Mouse (Mus musculus): ENCODE data around the gene Gm44503. TPM values are rescaled to one million over a fixed set of nuclear protein-coding genes. Genes with fewer than 3 reads are reported as not detected.

The Gm44503 gene
- total RNA-seq, 2 experiments from 2014 or later, result not detected

- DNase-seq (ENCODE audit: low spot score in 2 of 2), result no peak
- intact Hi-C loops (cut with DNase I), result loop anchor here (5.0 kb wide), 1 partner anchor 122 kb away; no protein-coding TSS in a partner anchor
Observed at GRCm38 (mm10) chr9:72969874-72970273, 11.2 kb downstream of the Gm44503 start.

- intact Hi-C loops (cut with DNase I), result no loop called here
- DNase-seq (ENCODE audit: low spot score in 2 of 2), result no peak
Observed at GRCm38 (mm10) chr9:72972435-72972834, 13.8 kb downstream of the Gm44503 start.

- no peak for DNase-seq (ENCODE audit: low spot score in 2 of 2)
- intact Hi-C loops (cut with DNase I), result no loop called here
Observed at GRCm38 (mm10) chr9:72972984-72973383, 14.3 kb downstream of the Gm44503 start.

- intact Hi-C loops (cut with DNase I), result no loop called here
- no peak for DNase-seq (ENCODE audit: low spot score in 2 of 2)
Observed at GRCm38 (mm10) chr9:72974734-72975133, 16.1 kb downstream of the Gm44503 start.

- DNase-seq (ENCODE audit: low spot score in 2 of 2), result no peak
- intact Hi-C loops (cut with DNase I), result no loop called here
Observed at GRCm38 (mm10) chr9:72975242-72975641, 16.6 kb downstream of the Gm44503 start.

- no peak for DNase-seq (ENCODE audit: low spot score in 2 of 2)
- intact Hi-C loops (cut with DNase I), result no loop called here
Observed at GRCm38 (mm10) chr9:72983066-72983465, 24.4 kb downstream of the Gm44503 start.

GRCm38 (mm10) chr9:72985250-72986220 lies 26.9 kb downstream of the Gm44503 start, which contains the start of the genes Ccpg1os and Ccpg1:
TSS of gene Ccpg1os (minus strand) at chr9:72985382.
TSS of gene Ccpg1 (plus strand) at chr9:72985429.
- peak; percentile 98 for DNase-seq (ENCODE audit: low spot score in 2 of 2)
- intact Hi-C loops (cut with DNase I), result loop anchor here (5.0 kb wide), 1 partner anchor 52 kb away; no protein-coding TSS in a partner anchor

GRCm38 (mm10) chr9:72987703-72988102 lies 29.1 kb downstream of the Gm44503 start:
- intact Hi-C loops (cut with DNase I), result loop anchor here (5.0 kb wide), 1 partner anchor 50 kb away; no protein-coding TSS in a partner anchor

GRCm38 (mm10) chr9:72988706-72989105 lies 30.1 kb downstream of the Gm44503 start:
- intact Hi-C loops (cut with DNase I), result loop anchor here (5.0 kb wide), 1 partner anchor 49 kb away; no protein-coding TSS in a partner anchor
- no peak for DNase-seq (ENCODE audit: low spot score in 2 of 2)

More at GRCm38 (mm10) chr9:72987703-72988102, 29.1 kb downstream of the Gm44503 start:
- no peak for DNase-seq (ENCODE audit: low spot score in 2 of 2)

- intact Hi-C loops (cut with DNase I), result no loop called here
- no peak for DNase-seq (ENCODE audit: low spot score in 2 of 2)
Observed at GRCm38 (mm10) chr9:72991420-72991819, 32.8 kb downstream of the Gm44503 start.

GRCm38 (mm10) chr9:72992576-72992975 lies 33.9 kb downstream of the Gm44503 start:
- DNase-seq (ENCODE audit: low spot score in 2 of 2), result no peak
- intact Hi-C loops (cut with DNase I), result no loop called here

GRCm38 (mm10) chr9:72996167-72996566 lies 37.5 kb downstream of the Gm44503 start:
- intact Hi-C loops (cut with DNase I), result no loop called here
- DNase-seq (ENCODE audit: low spot score in 2 of 2), result no peak

- intact Hi-C loops (cut with DNase I), result no loop called here
Observed at GRCm38 (mm10) chr9:72996806-72997205, 38.2 kb downstream of the Gm44503 start.

GRCm38 (mm10) chr9:73000487-73000886 lies 41.8 kb downstream of the Gm44503 start:
- no peak for DNase-seq (ENCODE audit: low spot score in 2 of 2)
- intact Hi-C loops (cut with DNase I), result no loop called here

More at GRCm38 (mm10) chr9:72996806-72997205, 38.2 kb downstream of the Gm44503 start:
- DNase-seq (ENCODE audit: low spot score in 2 of 2), result no peak

GRCm38 (mm10) chr9:73001314-73002011 lies 42.8 kb downstream of the Gm44503 start:
- no peak for DNase-seq (ENCODE audit: low spot score in 2 of 2)
- intact Hi-C loops (cut with DNase I), result no loop called here

GRCm38 (mm10) chr9:73002177-73002576 lies 43.5 kb downstream of the Gm44503 start:
- DNase-seq (ENCODE audit: low spot score in 2 of 2), result no peak
- intact Hi-C loops (cut with DNase I), result no loop called here

GRCm38 (mm10) chr9:73004076-73004475 lies 45.4 kb downstream of the Gm44503 start:
- intact Hi-C loops (cut with DNase I), result no loop called here
- no peak for DNase-seq (ENCODE audit: low spot score in 2 of 2)

GRCm38 (mm10) chr9:73005106-73005505 lies 46.5 kb downstream of the Gm44503 start:
- intact Hi-C loops (cut with DNase I), result no loop called here
- DNase-seq (ENCODE audit: low spot score in 2 of 2), result no peak

GRCm38 (mm10) chr9:73006175-73006574 lies 47.5 kb downstream of the Gm44503 start:
- no peak for DNase-seq (ENCODE audit: low spot score in 2 of 2)
- intact Hi-C loops (cut with DNase I), result no loop called here

GRCm38 (mm10) chr9:73008384-73008783 lies 49.7 kb downstream of the Gm44503 start:
- intact Hi-C loops (cut with DNase I), result no loop called here
- DNase-seq (ENCODE audit: low spot score in 2 of 2), result no peak
